Mouse (Mus musculus) A20 (cell line): Measurements from ENCODE around the gene AA986860.
A peak's percentile ranks its signal among the peaks of the same experiment; 100 is the strongest.

Experiments
- DNase-seq: peaks from one replicate; pipeline ENCODE4 v3.0.0-alpha.2; 2011; ENCODE audit warnings: low read depth, low spot score

Gene AA986860

DNA sequence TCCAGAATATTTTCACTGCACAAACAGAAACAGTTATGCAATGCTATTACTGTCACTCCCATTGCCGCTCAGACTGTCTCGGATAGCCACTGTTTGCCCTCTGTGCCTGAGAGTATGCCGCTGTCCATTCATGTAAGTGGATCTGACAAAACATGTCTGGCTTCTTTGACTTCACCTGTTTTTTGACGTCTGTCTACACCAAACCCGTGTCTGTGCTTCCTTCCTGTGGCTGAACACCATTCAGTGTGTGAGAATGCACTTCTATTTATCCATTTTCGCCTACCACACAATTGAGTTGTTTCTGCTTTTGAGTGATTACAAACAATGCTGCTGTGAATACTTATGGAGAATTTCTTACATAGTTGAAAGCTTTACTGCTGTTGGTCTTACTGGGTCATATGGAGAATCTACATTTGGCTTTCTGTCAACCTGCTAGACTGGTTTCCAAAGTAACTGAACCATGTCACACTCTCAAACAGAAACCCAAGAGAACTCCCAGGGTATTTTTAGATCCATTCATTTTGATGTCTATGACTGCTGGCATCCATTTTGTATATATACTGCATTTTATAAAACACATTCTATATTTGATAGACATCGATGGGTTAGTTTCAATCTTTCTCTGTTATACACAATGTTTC lies 44.0 kb downstream of the AA986860 start:
- no peak for DNase-seq

DNA sequence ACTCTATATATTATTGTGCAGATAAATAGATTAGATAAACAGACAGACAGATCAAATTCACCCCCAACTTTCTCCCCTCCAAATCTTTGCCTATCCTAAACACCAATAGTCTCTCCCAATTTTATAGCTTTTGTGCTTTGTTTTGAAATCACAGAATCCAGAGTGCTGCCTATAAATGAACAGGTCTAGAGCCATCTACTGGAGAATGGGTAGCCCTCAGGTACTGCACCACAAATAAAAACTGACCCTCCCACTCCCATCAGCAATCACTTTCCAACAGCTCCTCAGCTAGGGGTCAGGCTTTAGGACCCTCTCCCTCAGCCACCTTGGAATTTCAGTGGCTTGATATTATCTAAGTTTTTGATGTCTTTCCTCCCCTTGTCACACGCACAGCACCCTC lies 44.9 kb downstream of the AA986860 start:
- peak; percentile 31 for DNase-seq

DNA sequence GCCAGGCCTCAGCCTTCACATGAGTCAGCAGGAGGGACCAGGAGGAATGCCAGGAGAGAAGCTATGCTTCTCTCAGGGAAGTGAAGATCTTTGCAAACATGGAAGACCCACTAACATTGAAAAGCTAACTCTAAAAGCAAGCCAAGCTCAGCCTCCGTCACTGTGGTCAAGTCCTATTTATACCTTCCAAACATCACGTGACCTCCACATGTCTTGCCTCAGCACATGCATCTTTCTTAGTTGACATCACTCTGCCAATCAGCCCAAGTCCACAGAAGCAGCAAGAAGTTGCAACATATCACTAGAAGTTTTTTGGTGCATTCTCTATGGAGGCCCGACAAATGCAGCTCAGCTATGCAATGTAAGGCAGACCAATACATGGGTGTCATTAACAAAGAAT lies 48.1 kb downstream of the AA986860 start:
- DNase-seq, result no peak

DNA sequence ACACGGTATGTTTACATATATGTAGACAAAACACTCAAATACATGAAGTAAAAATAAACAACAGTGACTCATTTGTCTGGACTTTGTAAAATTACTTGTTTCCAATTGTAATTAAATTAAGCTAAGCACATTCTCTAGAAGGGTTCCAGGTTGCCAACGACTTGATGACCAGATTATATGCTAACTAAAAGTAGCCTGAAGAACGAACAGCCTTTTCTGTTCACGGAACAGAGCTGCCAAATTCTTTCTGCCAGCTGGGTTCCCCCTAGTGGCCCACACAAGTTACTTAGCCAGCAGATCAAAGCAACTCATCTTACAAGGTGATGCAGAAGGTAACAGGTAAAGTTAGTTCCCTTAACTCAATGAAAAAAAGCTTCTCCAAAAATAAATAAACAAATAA lies 52.3 kb downstream of the AA986860 start:
- peak; percentile 62 for DNase-seq

DNA sequence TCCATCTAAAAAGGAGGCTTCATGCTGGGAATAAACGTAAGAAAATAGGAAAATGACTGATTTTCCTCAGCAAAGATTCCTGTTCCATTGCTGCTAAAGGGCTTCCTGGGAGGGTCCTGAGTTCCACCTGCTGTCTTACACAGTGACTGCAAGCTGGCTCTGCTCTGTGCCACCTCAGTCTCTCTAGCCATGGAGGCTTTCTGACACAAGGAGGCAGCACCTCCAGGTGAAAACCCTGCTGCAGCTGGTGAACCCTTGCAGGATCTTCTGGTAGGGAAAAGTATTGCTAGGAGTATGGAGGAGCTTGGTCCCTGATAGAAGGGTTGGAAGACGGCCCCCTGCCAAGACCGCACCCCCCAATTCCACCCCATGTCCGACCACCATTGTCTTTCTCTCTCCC lies 55.2 kb downstream of the AA986860 start:
- DNase-seq, result peak; percentile 43

DNA sequence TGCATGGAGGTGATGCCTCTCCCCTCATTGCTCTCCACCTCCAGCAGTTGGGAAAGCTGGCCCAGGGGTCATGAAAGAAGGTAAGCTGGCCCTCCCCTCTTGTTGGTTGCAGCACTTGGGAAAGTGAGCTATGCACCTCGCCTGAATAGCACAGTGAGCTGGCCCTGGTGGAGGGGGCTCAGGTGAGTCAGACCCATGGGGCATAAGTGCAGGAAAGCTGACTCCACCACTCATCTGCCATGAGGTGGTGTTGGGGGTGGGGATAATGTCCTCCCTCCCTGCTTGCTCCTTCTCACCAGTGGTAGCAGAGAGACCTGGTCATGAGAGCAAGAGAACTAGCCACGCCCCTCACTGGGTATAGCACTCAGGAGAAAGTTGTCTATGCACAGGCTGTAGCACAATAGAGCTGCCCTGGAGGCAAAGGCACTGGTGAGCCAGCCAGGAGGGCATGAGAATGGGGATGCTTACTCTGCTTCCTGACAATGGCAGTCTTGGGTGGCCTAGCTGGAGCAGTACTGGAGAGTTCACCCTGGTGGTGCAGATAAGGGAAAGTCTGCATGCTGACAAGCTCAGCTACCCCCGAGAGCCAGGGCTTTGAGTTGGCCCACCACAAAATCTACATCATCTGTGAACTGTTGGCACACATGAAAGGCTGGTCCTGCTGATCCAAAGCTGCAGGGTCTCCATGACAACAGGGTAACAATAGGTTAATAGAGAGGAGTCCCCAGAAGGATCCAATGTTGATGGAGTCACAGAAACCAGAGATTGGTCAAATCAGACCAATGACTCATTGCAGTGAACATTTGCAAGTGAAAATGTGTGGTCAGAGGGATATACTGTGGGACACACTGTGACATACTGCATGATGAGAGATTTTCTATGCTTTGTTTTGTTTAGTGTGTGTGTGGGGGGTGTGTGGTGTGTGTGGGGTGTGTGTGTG lies 58.0 kb downstream of the AA986860 start:
- no peak for DNase-seq
